In the genomic region with DNA sequence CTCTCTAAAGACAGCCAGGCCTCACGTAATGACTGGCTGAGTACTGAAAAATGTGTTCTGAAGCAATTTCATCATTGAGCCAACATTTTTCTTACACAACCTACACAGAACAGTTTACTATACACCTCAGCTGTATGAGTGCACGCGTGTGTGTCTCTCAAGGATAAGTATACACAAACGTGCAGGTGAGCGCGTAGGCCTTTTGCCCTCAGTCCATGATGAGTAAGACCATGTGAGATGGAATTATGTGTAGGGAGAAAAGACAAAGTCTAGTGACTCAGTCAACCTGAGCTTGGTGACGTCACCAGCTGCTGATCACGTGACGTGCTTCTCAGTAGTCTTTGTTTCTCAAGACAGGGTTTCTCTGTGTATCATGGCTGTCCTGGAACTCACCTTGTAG, we compare ENCODE assay signal across 22 mouse cellular contexts. TPM values are rescaled to one million over a fixed set of nuclear protein-coding genes. Genes with fewer than 3 reads are reported as not detected.
DNase-seq lines count a peak whose midpoint lies in the region; ATAC-seq and TF ChIP-seq lines count a peak whose summit lies in the region.
"Had no signal": no experiment of that assay in that cellular context is flagged by ENCODE, and none has a peak within 500 bp of the region (broad histone marks: within the 10 kb centered on the region; RNA-seq: fewer than 3 reads in every experiment).

No protein-coding gene starts in this region.

- whole genome bisulfite sequencing in intestine, postnatal 0 days: 82% methylated on average over 9 of the region's 9 CpGs
- WGBS in intestine, embryonic 15.5 days: 91% methylated on average over 9 of the region's 9 CpGs
- WGBS in liver, embryonic 12.5 days (ENCODE audit: insufficient replicate concordance): 85% methylated on average over 9 of the region's 9 CpGs

- no peaks in the 10 kb centered on the region for H3K4me1 ChIP-seq in intestine, postnatal 0 days (replicated peaks; ENCODE audit: control insufficient read depth, insufficient read depth, low read length)
- no peaks in the 10 kb centered on the region for H3K4me1 ChIP-seq in intestine, embryonic 15.5 days (replicated peaks)
- no peaks in the 10 kb centered on the region for H3K4me1 ChIP-seq in liver, embryonic 12.5 days
- H3K4me1 ChIP-seq: embryonic facial prominence, embryonic 12.5 days; forebrain, embryonic 13.5 days; forebrain, embryonic 15.5 days had no signal

- H3K9me3 ChIP-seq in intestine, postnatal 0 days (ENCODE audit: control insufficient read depth): no peaks in the 10 kb centered on the region
- no peaks in the 10 kb centered on the region for H3K9me3 ChIP-seq in intestine, embryonic 15.5 days
- H3K9me3 ChIP-seq in liver, embryonic 12.5 days (replicated peaks): no peaks in the 10 kb centered on the region
- H3K9me3 ChIP-seq: embryonic facial prominence, embryonic 10.5 days; embryonic facial prominence, embryonic 12.5 days; forebrain, embryonic 13.5 days; forebrain, embryonic 15.5 days; G1E had no signal

- TF ChIP-seq CTCF in intestine, postnatal 0 days (IDR thresholded peaks at IDR 0.05; ENCODE audit: low read depth): no peak

- no peak overlapping the region for H3K27ac ChIP-seq in intestine, postnatal 0 days (ENCODE audit: low read depth, low read length)
- H3K27ac ChIP-seq in intestine, embryonic 15.5 days: no peak overlapping the region
- no peak overlapping the region for H3K27ac ChIP-seq in liver, embryonic 12.5 days
- H3K27ac ChIP-seq: embryonic facial prominence, embryonic 10.5 days; embryonic facial prominence, embryonic 12.5 days; forebrain, embryonic 13.5 days; forebrain, embryonic 15.5 days had no signal

- no peak overlapping the region for H3K4me3 ChIP-seq in intestine, postnatal 0 days (ENCODE audit: low read depth, low read length)
- H3K4me3 ChIP-seq in intestine, embryonic 15.5 days (replicated peaks): no peak overlapping the region
- no peak overlapping the region for H3K4me3 ChIP-seq in liver, embryonic 12.5 days
- H3K4me3 ChIP-seq: embryonic facial prominence, embryonic 10.5 days; embryonic facial prominence, embryonic 12.5 days; forebrain, embryonic 13.5 days; forebrain, embryonic 15.5 days had no signal

- H3K36me3 ChIP-seq in intestine, postnatal 0 days (ENCODE audit: control insufficient read depth, insufficient read depth): no peaks in the 10 kb centered on the region
- no peaks in the 10 kb centered on the region for H3K36me3 ChIP-seq in intestine, embryonic 15.5 days
- H3K36me3 ChIP-seq in liver, embryonic 12.5 days: no peaks in the 10 kb centered on the region
- H3K36me3 ChIP-seq: embryonic facial prominence, embryonic 10.5 days; embryonic facial prominence, embryonic 12.5 days; forebrain, embryonic 15.5 days; G1E had no signal

- H3K4me2 ChIP-seq in intestine, postnatal 0 days (replicated peaks; ENCODE audit: low read depth): no peak overlapping the region
- no peak overlapping the region for H3K4me2 ChIP-seq in intestine, embryonic 15.5 days (replicated peaks)
- H3K4me2 ChIP-seq in liver, embryonic 12.5 days: no peak overlapping the region
- H3K4me2 ChIP-seq: embryonic facial prominence, embryonic 12.5 days; forebrain, embryonic 13.5 days; forebrain, embryonic 15.5 days had no signal

- H3K27me3 ChIP-seq in intestine, postnatal 0 days (replicated peaks; ENCODE audit: control insufficient read depth, insufficient read depth, low read length): no peaks in the 10 kb centered on the region
- H3K27me3 ChIP-seq in intestine, embryonic 15.5 days (replicated peaks): no peaks in the 10 kb centered on the region
- no peaks in the 10 kb centered on the region for H3K27me3 ChIP-seq in liver, embryonic 12.5 days (replicated peaks)
- H3K27me3 ChIP-seq: embryonic facial prominence, embryonic 12.5 days; forebrain, embryonic 13.5 days; forebrain, embryonic 15.5 days had no signal

- peak; percentile 36 for DNase-seq in NIH3T3 (ENCODE audit: low read depth)
- peak; percentile 54 for DNase-seq in gonadal fat pad, adult 2 months (ENCODE audit: low read depth)
- no peak for DNase-seq in spleen, postnatal 4 days (ENCODE audit: low spot score in 2 of 2)
- DNase-seq in cerebellum, adult 11-12 months: no peak
- DNase-seq: adrenal gland, adult 2 months; adrenal gland, postnatal 10 days; adrenal gland, postnatal 25 days; B cell, adult 2 months; cerebellum, adult 11 months; cerebellum, adult 2 months; cerebellum, adult 9-10 months; cerebellum, postnatal 10 days; cerebellum, postnatal 25 days; forebrain, postnatal 0 days had no signal

- peak; percentile 79 for ATAC-seq in intestine, postnatal 0 days
- ATAC-seq in intestine, embryonic 15.5 days: no peak
- no peak for ATAC-seq in liver, embryonic 12.5 days
- ATAC-seq: forebrain, embryonic 13.5 days; forebrain, embryonic 15.5 days; forebrain, postnatal 0 days had no signal

- H3K9ac ChIP-seq in intestine, postnatal 0 days (ENCODE audit: low read depth, low read length): no peak overlapping the region
- no peak overlapping the region for H3K9ac ChIP-seq in intestine, embryonic 15.5 days
- H3K9ac ChIP-seq in liver, embryonic 12.5 days: no peak overlapping the region
- H3K9ac ChIP-seq: embryonic facial prominence, embryonic 12.5 days; forebrain, embryonic 13.5 days; forebrain, embryonic 15.5 days; forebrain, postnatal 0 days had no signal

RNA-seq across cellular contexts. Expression of a gene that starts 7.3 kb away (rescaled TPM):
- 30.1 and 36.3 TPM in 2 replicates for polyA plus RNA-seq in intestine, postnatal 0 days (2015; fragmentation: Nextera tagmentation; extraction: Ambion mirVana)
- polyA plus RNA-seq in intestine, embryonic 15.5 days (2015; fragmentation: Nextera tagmentation; extraction: Ambion mirVana): 35.4 and 39.7 TPM in 2 replicates
- 7.4 and 8.3 TPM in 2 replicates for polyA plus RNA-seq in gonadal fat pad, adult 2 months (2012; rRNA removed)
- polyA plus RNA-seq in liver, embryonic 12.5 days (2016; fragmentation: Nextera tagmentation; extraction: Ambion mirVana): 32.3 and 34.3 TPM in 2 replicates

Comparison
In these comparisons a context has a peak if more than half of its experiments do, and no peak if none do; other contexts are left out.
1. DNase-seq: peak in NIH3T3 (single experiment) and gonadal fat pad, adult 2 months (single experiment); none in spleen, postnatal 4 days (0 of 2) and cerebellum, adult 11-12 months (single experiment).